Mouse (Mus musculus): ENCODE data around the gene 1700019N19Rik.

GRCm38 (mm10) chr19:58824316-58824715 is 30.1 kb upstream of the 1700019N19Rik start:
- TF ChIP-seq POLR2A (IDR thresholded peaks at IDR 0.05; ENCODE audit: low read depth, low read length) (no peak), CTCF (IDR thresholded peaks at IDR 0.05; ENCODE audit: borderline replicate concordance, insufficient read depth, low read length) (no peak)

Measured in embryonic fibroblast, embryonic 13.5 days (primary cell).